Mouse (Mus musculus) CH12.LX (cell line): ENCODE measurements around the gene Tymp.

Experiments
- CTCF ChIP-seq, 2 experiments: IDR thresholded peaks in 1 of 2; conservative IDR thresholded peaks in 1 of 2; 2 replicates each; pipeline ENCODE4 v1.5.1; 2011 to 2012; ENCODE audit warnings: low read depth in 2 of 2, low read length in 2 of 2, improper control_type of control experiment in 1 of 2, inconsistent platforms in 1 of 2, mild to moderate bottlenecking in 1 of 2, moderate library complexity in 1 of 2
- HCFC1 ChIP-seq: IDR thresholded peaks from 2 replicates; pipeline ENCODE4 v1.6.1; 2012; ENCODE audit warnings: low read depth, mild to moderate bottlenecking, inconsistent platforms, low read length, improper control_type of control experiment
- ZC3H11A ChIP-seq: IDR thresholded peaks from 2 replicates; pipeline ENCODE4 v1.6.1; 2012; ENCODE audit warnings: low read depth, mild to moderate bottlenecking, inconsistent platforms, low read length, improper control_type of control experiment

GRCm38 (mm10) chr15:89343325-89343724 is 33.5 kb downstream of the Tymp start:
- TF ChIP-seq HCFC1 (no peak), CTCF (conservative IDR thresholded peaks at IDR 0.05 in 1 of 2, IDR thresholded peaks at IDR 0.05 in 1 of 2; ENCODE audit: low read depth in 2 of 2, low read length in 2 of 2) (peak in 1 of 2 experiments; percentile 37; a peak in 2 of 4 replicates), ZC3H11A (no peak)
